Mouse (Mus musculus) CH12.LX (cell line): Measurements from ENCODE around the gene Hsp90ab1.

Source experiments
- CTCF ChIP-seq, 2 experiments: IDR thresholded peaks in 1 of 2; conservative IDR thresholded peaks in 1 of 2; 2 replicates each; pipeline ENCODE4 v1.5.1; 2011 to 2012; ENCODE audit warnings: low read depth in 2 of 2, low read length in 2 of 2, improper control_type of control experiment in 1 of 2, inconsistent platforms in 1 of 2, mild to moderate bottlenecking in 1 of 2, moderate library complexity in 1 of 2
- EP300 ChIP-seq: IDR thresholded peaks from 2 replicates; pipeline ENCODE4 v1.6.1; 2011; ENCODE audit warnings: low read length, improper control_type of control experiment
- ETS1 ChIP-seq: conservative IDR thresholded peaks from 2 replicates; pipeline ENCODE4 v1.6.1; 2012; ENCODE audit warnings: low read depth, mild to moderate bottlenecking, inconsistent platforms, low read length, improper control_type of control experiment, moderate library complexity
- HCFC1 ChIP-seq: IDR thresholded peaks from 2 replicates; pipeline ENCODE4 v1.6.1; 2012; ENCODE audit warnings: low read depth, mild to moderate bottlenecking, inconsistent platforms, low read length, improper control_type of control experiment
- NELFE ChIP-seq: IDR thresholded peaks from 2 replicates; pipeline ENCODE4 v1.6.1; 2011; ENCODE audit warnings: low read depth, low read length, improper control_type of control experiment
- POLR2A ChIP-seq: IDR thresholded peaks from 2 replicates; pipeline ENCODE4 v1.6.1; 2011; ENCODE audit warnings: low read depth, mild to moderate bottlenecking, improper control_type of control experiment, low read length
- SMC3 ChIP-seq: IDR thresholded peaks from 2 replicates; pipeline ENCODE4 v1.6.1; 2011; ENCODE audit warnings: low read depth, low read length, improper control_type of control experiment
- TCF12 ChIP-seq: IDR thresholded peaks from 2 replicates; pipeline ENCODE4 v1.6.1; 2014; ENCODE audit warnings: low read depth, mild to moderate bottlenecking, inconsistent platforms, low read length, improper control_type of control experiment

DNA sequence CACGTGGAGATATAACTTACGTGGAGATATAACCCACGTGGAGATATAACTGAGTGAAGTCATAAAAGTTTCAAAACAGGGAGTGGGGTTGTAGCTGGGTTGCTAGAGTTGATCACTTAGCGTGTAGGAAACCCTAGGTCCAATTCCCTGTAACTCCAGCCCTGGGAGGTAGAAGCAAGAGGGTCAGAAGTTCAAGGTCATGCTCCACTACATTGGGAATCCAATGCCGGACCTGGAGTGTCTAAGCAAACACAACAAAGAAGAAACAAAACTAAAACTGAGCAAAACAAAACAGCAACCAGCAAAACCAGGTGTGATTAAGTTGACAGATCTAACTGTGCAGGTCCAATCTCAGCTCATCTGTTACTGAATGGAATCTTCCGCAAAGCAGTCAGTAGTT is 44.6 kb upstream of the Hsp90ab1 start:
- TF ChIP-seq CTCF (conservative IDR thresholded peaks at IDR 0.05 in 1 of 2, IDR thresholded peaks at IDR 0.05 in 1 of 2; ENCODE audit: low read depth in 2 of 2, low read length in 2 of 2), result no peak
- no peak for TF ChIP-seq TCF12
- TF ChIP-seq POLR2A, result no peak
- TF ChIP-seq EP300, result no peak
- TF ChIP-seq NELFE, result no peak
- TF ChIP-seq HCFC1, result no peak
- no peak for TF ChIP-seq SMC3
- no peak for TF ChIP-seq ETS1
